Mouse (Mus musculus) lung, postnatal 0 days (tissue): ENCODE data around the gene Nfic. TPM values are rescaled to one million over a fixed set of nuclear protein-coding genes. Genes with fewer than 3 reads are reported as not detected.

Experiments used
- ATAC-seq: fragments of 200-750 bp; cut with Nextera tagmentation; 2 replicates; pipeline ENCODE4 v1.8.0; 2017; ENCODE audit warnings: moderate library complexity
- DNase-seq: peaks from one replicate; pipeline ENCODE4 v3.0.0-alpha.2; 2016; ENCODE audit warnings: low spot score
- H3K27ac ChIP-seq: fragments of 300-500 bp; sonication (generic); 2 replicates; pipeline ENCODE4 v1.5.1; 2014; ENCODE audit warnings: antibody characterized with exemption, mild to moderate bottlenecking, low read length, mixed read lengths
- H3K27me3 ChIP-seq: fragments of 300-500 bp; sonication (generic); replicated peaks from 2 replicates; pipeline ENCODE4 v1.6.1; 2014; ENCODE audit warnings: low read length, mixed read lengths; ENCODE audit not compliant: insufficient read depth
- H3K36me3 ChIP-seq: fragments of 300-500 bp; sonication (generic); 2 replicates; pipeline ENCODE4 v1.6.1; 2014; ENCODE audit warnings: low read length, mixed read lengths; ENCODE audit not compliant: insufficient read depth
- H3K4me1 ChIP-seq: fragments of 300-500 bp; sonication (generic); 2 replicates; pipeline ENCODE4 v1.6.1; 2014; ENCODE audit warnings: antibody characterized with exemption, low read depth, low read length, mixed read lengths; ENCODE audit not compliant: insufficient read depth
- H3K4me2 ChIP-seq: fragments of 300-500 bp; sonication (generic); replicated peaks from 2 replicates; pipeline ENCODE4 v1.6.1; 2014; ENCODE audit warnings: low read depth, mild to moderate bottlenecking, low read length, moderate library complexity, mixed read lengths
- H3K4me3 ChIP-seq: fragments of 300-500 bp; sonication (generic); 2 replicates; pipeline ENCODE4 v1.5.1; 2014; ENCODE audit warnings: low read depth, low read length
- H3K9ac ChIP-seq: fragments of 300-500 bp; sonication (generic); replicated peaks from 2 replicates; pipeline ENCODE4 v1.6.1; 2014; ENCODE audit warnings: low read depth, mild to moderate bottlenecking
- H3K9me3 ChIP-seq: fragments of 300-500 bp; sonication (generic); 2 replicates; pipeline ENCODE4 v1.6.1; 2016; ENCODE audit warnings: low read length, mixed read lengths
- CTCF ChIP-seq: IDR thresholded peaks from 2 replicates; pipeline ENCODE4 v1.5.1; 2016; ENCODE audit warnings: antibody characterized with exemption, mild to moderate bottlenecking
- EP300 ChIP-seq: IDR thresholded peaks from 2 replicates; pipeline ENCODE4 v1.6.1; 2016; ENCODE audit warnings: antibody characterized with exemption, mild to moderate bottlenecking, control low read depth
- WGBS: fragments of 180-500 bp; shearing (Covaris S2); extraction: QIAGEN DNeasy Blood & Tissue Kit; methylation state at CpG from one replicate; pipeline ENCODE4 v1.1.7; 2014; 5-methylcytosine and 5-hydroxymethylcytosine counted together
- polyA plus RNA-seq: library from polyadenylated mRNA; unstranded; fragments of >200 nt; fragmentation: Nextera tagmentation; extraction: Ambion mirVana; gene quantifications from 2 replicates; pipeline ENCODE4 v1.2.1, GENCODE M21; 2015

Gene Nfic
- polyA plus RNA-seq, 1 experiment from 2014 or later, result 73.6 TPM

DNA sequence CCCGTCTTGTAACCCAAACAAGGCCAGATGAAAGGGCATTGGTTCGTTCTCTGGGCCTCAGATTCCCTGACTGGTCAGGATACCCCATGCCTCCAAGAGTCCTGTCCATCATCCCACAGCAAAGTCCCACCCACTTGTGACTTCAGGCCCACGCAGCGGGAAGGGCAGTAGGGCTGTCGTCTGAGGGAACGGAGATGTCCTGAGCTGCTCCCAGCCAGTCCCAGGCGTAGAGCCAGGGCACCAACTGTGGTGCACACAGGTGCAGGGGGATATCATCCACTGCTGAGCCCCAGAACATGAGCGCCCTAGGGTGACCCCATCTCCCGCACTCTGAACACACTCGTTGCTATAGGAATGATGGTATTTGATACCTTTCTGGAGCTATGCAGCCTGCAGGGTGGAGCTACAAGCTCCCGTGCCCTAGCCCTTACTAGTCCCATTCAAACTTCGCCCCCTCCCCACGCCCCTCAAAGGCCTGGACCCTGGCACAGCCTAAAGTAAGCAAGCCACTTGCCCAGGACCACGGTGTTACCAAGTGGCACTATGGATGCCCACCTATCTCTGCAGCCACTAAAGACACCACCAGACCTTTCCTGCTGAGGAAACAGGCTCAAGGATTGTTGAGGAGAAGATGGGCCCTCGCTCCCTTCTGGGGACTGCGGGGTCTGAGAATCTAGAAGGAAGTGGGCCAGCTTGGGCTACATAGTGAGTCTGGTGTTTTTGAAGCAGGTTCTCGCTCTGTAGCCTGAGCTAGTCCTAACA lies 39.7 kb downstream of the Nfic start:
- H3K9me3 ChIP-seq, result no peaks in the 10 kb centered on the region
- H3K4me2 ChIP-seq, result no peak overlapping the region
- ATAC-seq (no peak), DNase-seq (no peak)
- TF ChIP-seq CTCF (no peak), EP300 (no peak)
- 57% methylated on average over 17 of the region's 17 CpGs for WGBS
- no peak overlapping the region for H3K9ac ChIP-seq
- H3K4me1 ChIP-seq, result peaks cover 54% of the 10 kb centered on the region
- peak overlapping the region; percentile 15; the same call in 1 of the 2 replicates for H3K27ac ChIP-seq
- H3K36me3 ChIP-seq, result no peaks in the 10 kb centered on the region
- H3K4me3 ChIP-seq, result no peak overlapping the region
- no peaks in the 10 kb centered on the region for H3K27me3 ChIP-seq

DNA sequence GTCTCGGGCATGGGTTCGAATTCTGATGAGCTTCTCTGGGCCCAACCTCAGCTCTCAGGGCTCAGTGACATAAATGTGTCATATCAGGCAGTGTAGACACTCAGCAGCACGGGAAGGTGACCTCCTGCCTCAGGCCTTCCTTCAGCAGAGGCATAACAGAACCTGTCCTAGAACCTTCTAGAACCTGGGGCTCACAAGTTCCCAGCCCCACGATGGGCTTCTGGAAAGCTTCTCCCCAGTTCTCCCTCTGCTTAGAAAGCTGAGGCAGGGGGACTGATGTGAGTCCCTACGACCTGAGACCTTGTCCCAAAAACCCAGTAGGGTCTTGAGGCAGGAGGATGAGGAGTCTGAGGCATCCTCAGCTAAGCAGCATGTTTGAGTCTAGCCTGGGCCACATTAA lies 40.3 kb downstream of the Nfic start:
- Histone ChIP-seq H3K36me3 (no peaks in the 10 kb centered on the region), H3K27me3 (no peaks in the 10 kb centered on the region), H3K4me3 (no peak overlapping the region), H3K4me1 (peaks cover 54% of the 10 kb centered on the region), H3K27ac (peak overlapping the region; percentile 89; the same call in 1 of the 2 replicates), H3K9ac (no peak overlapping the region), H3K9me3 (no peaks in the 10 kb centered on the region), H3K4me2 (no peak overlapping the region)
- 63% methylated on average over 5 of the region's 5 CpGs for WGBS
- ATAC-seq (no peak), DNase-seq (peak; percentile 4)
- no peak for TF ChIP-seq CTCF
- TF ChIP-seq EP300, result no peak

DNA sequence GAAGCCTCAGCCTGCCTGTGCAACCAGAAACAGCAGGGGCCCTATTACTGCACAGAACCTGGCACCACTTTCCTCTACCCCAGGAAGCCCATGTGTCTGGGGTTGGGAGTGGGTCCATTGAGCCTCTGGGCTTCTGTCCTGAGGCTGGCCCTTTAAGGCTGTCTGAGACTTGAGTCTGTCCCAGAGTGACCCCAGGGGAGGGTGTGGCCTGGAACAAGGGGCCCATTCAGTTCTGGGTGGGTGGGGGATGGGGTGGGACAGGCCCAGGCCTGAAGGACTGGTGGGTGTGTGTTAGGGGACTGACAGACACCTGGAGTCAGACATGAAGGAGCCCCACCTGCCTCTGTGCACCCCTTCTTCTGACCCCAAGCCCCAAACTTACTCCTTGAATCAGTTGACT lies 40.8 kb downstream of the Nfic start:
- DNase-seq (peak; percentile 53), ATAC-seq (no peak)
- no peaks in the 10 kb centered on the region for H3K27me3 ChIP-seq
- H3K9me3 ChIP-seq, result no peaks in the 10 kb centered on the region
- TF ChIP-seq CTCF (no peak), EP300 (no peak)
- H3K4me3 ChIP-seq, result no peak overlapping the region
- H3K27ac ChIP-seq, result peak overlapping the region; percentile 89
- H3K9ac ChIP-seq, result no peak overlapping the region
- H3K4me1 ChIP-seq, result peaks cover 54% of the 10 kb centered on the region
- H3K36me3 ChIP-seq, result no peaks in the 10 kb centered on the region
- peak overlapping the region; percentile 52 for H3K4me2 ChIP-seq

DNA sequence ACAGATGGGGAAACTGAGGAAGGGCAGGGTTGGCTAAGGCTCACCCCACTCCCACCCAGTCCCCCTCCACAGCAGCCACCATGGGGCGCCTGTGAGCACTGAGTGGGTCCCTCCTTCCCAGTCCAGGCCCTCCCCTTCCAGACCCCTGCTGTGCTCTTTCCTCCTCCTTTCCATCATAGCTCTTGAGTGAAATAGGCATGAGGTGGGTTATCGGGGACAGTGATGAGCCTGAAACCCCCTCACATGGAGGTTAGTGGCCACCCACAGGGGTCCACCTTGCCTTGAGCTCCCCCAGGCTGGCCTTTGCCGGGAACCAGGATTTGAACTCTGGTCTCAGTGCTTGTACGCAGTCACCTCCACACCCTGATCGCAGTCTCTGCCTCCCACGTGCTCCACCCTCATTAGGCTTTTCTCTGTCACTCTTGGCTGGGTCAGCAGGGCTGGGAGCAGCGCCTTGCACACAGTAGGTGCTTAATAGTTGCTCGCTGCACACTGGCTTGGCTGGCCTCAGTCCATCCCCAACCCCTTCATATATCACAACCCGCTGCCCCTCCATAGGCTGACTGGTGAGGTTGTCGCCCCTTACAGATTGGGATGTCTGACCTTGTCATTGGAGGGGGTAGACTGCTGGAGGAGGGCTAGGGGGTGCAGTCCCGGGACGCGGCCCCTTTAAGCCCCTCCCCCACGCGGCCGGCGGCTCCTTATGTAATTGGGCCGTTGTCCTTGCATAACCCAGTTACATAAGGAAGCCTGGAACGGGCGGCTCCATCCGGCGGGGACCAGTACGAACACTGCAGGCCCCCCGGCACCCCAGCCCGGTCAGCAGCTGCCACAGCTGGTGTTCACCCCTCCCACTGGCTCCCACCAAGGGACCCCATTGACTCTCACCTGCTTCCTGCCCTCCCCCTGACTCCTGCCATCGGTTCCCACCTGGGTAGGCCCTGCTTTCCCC lies 41.8 kb downstream of the Nfic start:
- 24% methylated on average over 24 of the region's 26 CpGs for WGBS
- Histone ChIP-seq H3K27me3 (no peaks in the 10 kb centered on the region), H3K9me3 (no peaks in the 10 kb centered on the region), H3K4me1 (peaks cover 60% of the 10 kb centered on the region), H3K4me3 (0 out of 2 replicates have a peak overlapping the region, but pooled peaks have one; percentile 10), H3K4me2 (peak overlapping the region; percentile 52), H3K9ac (0 out of 2 replicates have a peak overlapping the region, but pooled peaks have one; percentile 16), H3K27ac (peak overlapping the region; percentile 89), H3K36me3 (no peaks in the 10 kb centered on the region)
- DNase-seq (peak; percentile 90), ATAC-seq (peak; percentile 49)
- TF ChIP-seq EP300 (peak; percentile 89), CTCF (peak; percentile 40)

DNA sequence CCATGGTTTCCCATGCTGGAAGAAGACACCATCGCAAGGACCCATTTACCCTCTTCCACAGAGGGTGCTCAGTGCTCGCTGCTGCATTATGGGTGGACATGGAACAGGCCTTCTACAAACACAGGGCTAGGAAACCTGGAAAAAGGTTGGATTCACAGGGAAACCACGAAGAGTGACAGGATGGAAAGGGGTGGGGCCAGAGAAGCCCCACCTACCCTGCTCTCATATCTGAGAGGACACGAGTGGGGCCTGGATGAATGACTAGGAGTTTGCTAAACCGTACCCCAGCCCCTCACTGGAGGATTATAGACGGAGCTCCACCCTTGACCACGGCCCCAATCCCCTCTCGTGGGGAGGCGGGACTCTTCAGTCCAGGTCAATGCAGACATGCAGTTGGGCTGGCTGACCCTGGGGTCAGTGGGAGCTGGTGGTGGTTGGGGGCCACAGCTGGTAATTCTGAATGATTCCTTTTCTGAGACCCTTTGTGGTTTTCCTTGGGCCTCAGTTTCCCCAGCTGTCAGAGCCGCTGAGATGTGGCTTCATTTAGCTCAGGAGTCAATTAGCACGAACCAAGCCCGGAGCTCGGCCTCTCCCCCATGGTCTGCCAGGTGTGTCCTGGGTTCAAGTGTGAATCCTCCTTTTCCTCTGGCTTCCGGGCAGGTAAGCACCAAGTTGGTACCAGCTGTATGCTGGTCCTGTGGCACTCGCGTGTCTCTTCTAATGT lies 42.7 kb downstream of the Nfic start:
- no peak for TF ChIP-seq CTCF
- 0 out of 2 replicates have a peak, but pooled peaks have one; percentile 7 for TF ChIP-seq EP300
- Histone ChIP-seq H3K9ac (no peak overlapping the region), H3K4me2 (no peak overlapping the region), H3K9me3 (no peaks in the 10 kb centered on the region), H3K4me3 (no peak overlapping the region), H3K4me1 (peaks cover 68% of the 10 kb centered on the region), H3K36me3 (no peaks in the 10 kb centered on the region), H3K27me3 (no peaks in the 10 kb centered on the region), H3K27ac (peak overlapping the region; percentile 89)
- ATAC-seq (no peak), DNase-seq (peak; percentile 26)
- WGBS, result 62% methylated on average over 16 of the region's 16 CpGs
